Mouse (Mus musculus): ENCODE measurements around the gene Nop53. TPM values are rescaled to one million over a fixed set of nuclear protein-coding genes. Genes with fewer than 3 reads are reported as not detected.

Gene Nop53
- 100 to 1,000 TPM; 134 to 143 TPM for total RNA-seq (2021)
- long read RNA-seq, experiment 1, transcript Nop53-201 (13 exons, 3,176 nt), result major isoform, 84 of 91 reads
- long read RNA-seq, experiment 1, partial matches to known transcripts, result 6 of 91 reads
- long read RNA-seq, experiment 1, other reads (novel, unspliced or antisense), result 1 of 91 reads
- long read RNA-seq, experiment 2, transcript Nop53-201 (13 exons, 3,176 nt), result major isoform, 56 of 60 reads
- long read RNA-seq, experiment 2, partial matches to known transcripts, result 3 of 60 reads
- long read RNA-seq, experiment 2, other reads (novel, unspliced or antisense), result 1 of 60 reads

- peak; percentile 96 for DNase-seq
These were observed at the start of gene Nop53 for GRCm38 (mm10) chr7:15945721-15946536. Gene Nop53 (minus strand): TSS chr7:15946074.

GRCm38 (mm10) chr7:15993789-15994188 lies 47.9 kb upstream of the Nop53 start:
- no peak for DNase-seq

GRCm38 (mm10) chr7:15993152-15993551 lies 47.3 kb upstream of the Nop53 start:
- no peak for DNase-seq

GRCm38 (mm10) chr7:15991764-15992163 lies 45.9 kb upstream of the Nop53 start:
- no peak for DNase-seq

DNA sequence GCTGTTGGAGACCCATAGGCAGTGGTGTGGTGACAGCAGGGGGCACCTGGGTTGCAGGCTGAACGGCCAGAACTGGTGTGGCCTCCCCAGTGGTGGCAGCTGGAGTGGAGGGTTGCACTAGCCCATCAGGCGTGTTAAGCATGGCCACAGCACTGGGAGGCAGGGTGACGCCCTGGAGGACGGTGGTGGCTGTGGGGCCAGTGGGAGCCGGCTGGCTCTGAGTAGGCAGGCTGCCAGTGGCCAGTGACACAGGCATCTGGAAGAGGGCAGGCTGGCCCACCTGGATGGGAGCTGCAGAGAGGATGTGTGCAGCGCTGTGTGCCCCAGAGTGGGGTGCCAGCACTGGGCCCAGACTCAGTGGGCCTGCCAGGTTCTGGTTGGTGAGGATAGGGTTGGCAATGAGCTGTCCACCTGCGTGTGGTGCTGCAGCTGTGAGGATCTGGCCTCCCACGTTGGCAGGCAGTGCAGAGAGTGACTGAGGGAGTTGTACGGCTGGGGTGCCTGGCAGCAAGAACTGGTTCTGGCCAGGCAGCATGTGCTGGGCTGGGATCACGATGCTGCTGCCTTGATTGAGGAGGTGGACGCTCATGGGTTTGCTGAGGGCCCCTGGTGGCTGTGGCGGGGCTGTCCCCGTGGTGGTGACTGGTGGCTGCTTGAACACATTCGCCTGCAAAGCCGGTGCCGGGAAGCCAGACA lies 41.9 kb upstream of the Nop53 start:
- no peak for DNase-seq

GRCm38 (mm10) chr7:15982729-15983407 lies 37.0 kb upstream of the Nop53 start:
- DNase-seq, result peak; percentile 58 to 71

- DNase-seq, result peak; percentile 70 to 84
These were observed 35.7 kb upstream of the Nop53 start for GRCm38 (mm10) chr7:15981538-15981937.

DNA sequence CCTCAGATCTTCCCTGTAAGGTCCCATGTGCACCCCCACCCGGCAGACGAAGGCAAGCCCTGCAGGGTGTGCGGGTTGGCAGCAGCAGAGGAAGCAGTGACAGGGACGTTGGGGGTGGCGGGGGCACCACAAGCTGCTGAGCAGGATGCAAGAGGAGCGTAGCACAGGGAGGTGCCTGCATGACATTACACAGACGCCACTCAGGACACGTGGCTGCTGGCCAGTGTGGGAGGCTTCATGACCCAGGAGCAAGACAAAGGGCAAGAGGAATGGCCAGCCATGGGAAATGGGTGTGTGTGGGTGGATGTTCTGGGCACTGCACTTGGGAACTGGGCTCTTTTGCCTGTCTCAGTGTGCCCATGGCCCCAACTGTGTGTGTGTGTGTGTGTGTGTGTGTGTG lies 34.4 kb upstream of the Nop53 start:
- DNase-seq, result peak; percentile 55 to 80

DNA sequence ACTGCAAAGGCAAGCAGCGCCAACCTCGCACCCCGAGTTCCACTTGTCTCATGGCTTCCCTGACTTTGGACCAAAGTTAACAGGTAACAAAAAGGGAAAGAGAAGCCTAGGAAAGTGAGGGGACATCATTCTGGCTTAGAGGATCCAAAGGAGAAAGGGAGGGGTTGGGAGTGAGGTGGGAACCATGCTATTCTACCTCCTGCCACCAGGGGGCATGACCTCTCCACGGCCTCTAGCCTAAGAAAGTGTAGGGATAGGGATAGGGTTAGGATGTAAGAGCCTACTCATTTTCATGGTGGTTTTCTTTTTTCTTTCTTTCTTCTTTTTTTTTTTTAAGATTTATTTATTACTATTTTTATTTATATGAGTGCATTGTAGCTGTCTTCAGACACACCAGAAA lies 30.0 kb upstream of the Nop53 start:
- peak; percentile 65 to 67 for DNase-seq

- no peak for DNase-seq
These were observed 29.6 kb upstream of the Nop53 start for GRCm38 (mm10) chr7:15975451-15975850.

GRCm38 (mm10) chr7:15974712-15975111 lies 28.8 kb upstream of the Nop53 start:
- DNase-seq, result peak; percentile 65 to 84

DNA sequence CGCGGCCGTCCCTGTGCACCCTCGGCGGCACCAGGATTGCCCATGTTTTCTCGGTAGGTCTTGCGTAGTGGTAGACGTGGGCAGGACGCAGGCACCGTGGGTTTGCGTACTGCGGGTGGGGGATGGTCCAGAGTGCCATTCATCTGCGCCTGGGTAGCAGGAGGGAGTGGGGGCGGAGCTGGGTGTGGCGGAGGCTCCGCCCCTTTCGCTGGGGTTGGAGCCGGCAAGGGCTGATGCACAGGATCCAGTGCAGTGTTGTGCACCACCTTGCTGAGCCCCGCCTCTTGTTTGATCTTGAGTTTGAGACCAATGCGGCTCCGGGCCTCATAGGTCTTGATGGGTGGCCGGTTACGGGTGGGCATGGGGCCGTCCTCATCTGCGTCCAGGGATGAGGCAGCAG lies 26.4 kb upstream of the Nop53 start:
- DNase-seq, result no peak

GRCm38 (mm10) chr7:15969674-15970073 lies 23.8 kb upstream of the Nop53 start:
- DNase-seq, result no peak

DNA sequence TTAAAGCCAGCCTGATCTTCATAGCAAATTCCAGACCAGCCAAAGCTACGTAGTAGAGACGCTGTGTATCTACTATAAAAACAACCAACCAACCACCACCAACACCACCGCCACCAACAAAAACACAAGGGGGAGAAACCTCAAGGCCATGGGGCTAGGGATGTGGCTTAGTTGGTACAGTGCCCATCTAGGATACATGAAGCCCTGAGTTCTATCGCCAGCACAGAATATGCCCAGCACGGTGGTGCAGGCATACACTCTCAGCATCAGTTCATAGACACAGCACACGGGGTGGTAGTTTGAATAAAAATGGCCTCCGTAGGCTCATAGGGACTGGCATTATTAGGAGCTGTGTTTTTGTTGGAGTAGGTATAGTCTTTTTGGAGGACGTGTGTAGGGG lies 22.4 kb upstream of the Nop53 start:
- DNase-seq, result no peak

GRCm38 (mm10) chr7:15967312-15967711 lies 21.4 kb upstream of the Nop53 start, which contains the start of gene Ehd2:
Gene Ehd2 (minus strand): TSS chr7:15967567.
- DNase-seq, result peak; percentile 88 to 91

- DNase-seq, result no peak
These were observed 20.6 kb upstream of the Nop53 start for GRCm38 (mm10) chr7:15966489-15966888.

DNA sequence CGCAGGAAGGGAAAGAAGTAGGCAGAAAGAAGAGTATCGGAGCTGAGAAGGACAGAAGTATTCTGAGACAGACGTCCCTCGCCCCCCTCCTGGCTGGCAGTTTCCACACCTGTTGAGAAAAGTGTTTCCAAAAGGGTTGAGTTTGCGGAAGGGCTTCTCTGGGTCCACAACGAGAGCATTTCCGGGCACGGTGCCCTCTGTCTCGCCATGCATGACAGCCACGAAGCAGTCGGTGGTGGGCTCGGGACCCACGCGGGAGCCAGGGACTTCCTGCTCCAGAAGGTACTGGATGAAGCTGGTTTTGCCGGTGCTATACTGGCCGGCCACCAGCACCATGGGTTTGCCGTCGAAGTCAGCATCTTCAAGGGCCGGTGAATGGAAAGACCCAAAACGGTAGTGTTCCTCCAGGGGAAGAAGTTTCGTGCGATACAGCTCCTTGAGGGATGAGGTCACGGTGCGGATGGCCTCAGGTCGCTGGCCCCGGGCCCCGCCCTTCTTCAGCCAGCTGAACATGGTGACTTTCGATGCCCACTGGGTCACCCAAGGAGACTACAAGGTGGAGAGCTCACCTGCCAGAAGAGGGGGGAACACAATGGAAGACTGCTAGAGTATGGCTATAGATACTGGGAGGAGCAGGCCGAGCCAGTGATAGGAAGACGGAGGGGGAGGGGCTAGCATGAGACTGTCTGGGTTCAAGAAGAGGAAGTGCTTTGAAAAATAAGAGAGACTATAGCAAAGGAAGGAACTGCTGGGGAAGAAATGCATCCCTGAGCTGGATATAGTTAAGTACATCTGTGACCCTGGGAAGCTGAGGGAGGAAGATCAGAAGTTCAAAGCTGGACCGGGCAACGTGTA lies 18.2 kb upstream of the Nop53 start:
- no peak for DNase-seq

DNA sequence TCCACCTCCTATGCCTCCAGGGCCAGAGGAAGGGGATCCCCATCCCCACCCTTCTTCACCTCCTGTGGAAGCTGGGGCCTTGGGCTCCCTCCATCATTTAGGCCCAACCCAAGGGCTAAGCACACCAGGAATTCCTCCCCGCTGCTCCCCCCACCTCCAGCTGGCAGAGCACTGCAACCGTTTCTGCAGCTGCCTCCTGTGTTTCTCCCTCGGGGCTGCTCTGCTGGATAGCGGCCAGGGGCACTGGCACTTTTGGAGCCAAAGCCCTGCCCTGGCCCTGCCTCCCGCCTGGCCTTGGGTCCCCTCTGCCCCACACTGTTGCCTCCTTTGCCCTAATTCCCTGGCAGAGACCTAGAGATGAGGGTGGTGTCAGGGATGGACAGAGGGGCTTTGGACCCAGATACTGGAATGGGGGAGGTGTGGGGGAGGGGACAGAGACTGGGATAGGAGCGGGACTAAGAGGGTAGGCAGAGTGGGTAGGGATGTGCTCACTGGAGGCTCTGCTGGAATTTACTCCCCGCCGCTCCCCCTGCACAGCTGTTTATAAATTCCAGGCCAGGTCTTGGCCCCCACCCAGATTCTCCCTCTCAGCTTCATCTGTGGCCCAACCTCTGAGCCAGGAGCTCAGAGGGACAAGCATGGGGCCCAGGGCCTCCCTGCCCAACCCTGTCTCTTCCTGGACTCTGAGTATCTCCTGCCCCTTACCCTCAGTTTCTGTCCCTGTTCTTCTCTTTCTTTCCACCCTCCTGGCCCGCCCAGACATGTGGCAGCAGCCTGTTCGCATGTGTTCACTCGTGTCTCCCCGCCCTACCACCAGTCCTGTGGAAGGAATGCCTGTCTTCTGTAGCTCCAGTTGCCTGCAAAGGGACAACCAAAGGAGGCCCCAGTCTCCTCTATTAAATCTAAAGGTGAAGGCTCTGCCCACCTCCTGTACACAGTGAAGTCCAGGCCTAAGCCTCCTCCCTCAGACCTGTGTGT lies 16.7 kb upstream of the Nop53 start:
- DNase-seq, result peak; percentile 94 to 95

GRCm38 (mm10) chr7:15961798-15962197 lies 15.9 kb upstream of the Nop53 start:
- no peak for DNase-seq

GRCm38 (mm10) chr7:15961239-15961638 lies 15.4 kb upstream of the Nop53 start:
- peak; percentile 54 to 56 for DNase-seq
